Mouse (Mus musculus) limb, embryonic 14.5 days (tissue): ENCODE data around the gene Ctsl. TPM values are rescaled to one million over a fixed set of nuclear protein-coding genes. Genes with fewer than 3 reads are reported as not detected.

ENCODE experiments used
- ATAC-seq: fragments of 200-750 bp; cut with Nextera tagmentation; 2 replicates; pipeline ENCODE4 v1.8.0; 2017; ENCODE audit warnings: low read depth, moderate number of reproducible peaks, moderate TSS enrichment; ENCODE audit not compliant: low FRiP score
- DNase-seq: peaks from one replicate; pipeline ENCODE4 v3.0.0-alpha.2; 2015; ENCODE audit warnings: low spot score
- H3K27ac ChIP-seq: fragments of 300-500 bp; sonication (generic); replicated peaks from 2 replicates; pipeline ENCODE4 v1.5.1; 2014; ENCODE audit warnings: low read depth, mild to moderate bottlenecking, low read length, moderate library complexity, mixed read lengths
- H3K27me3 ChIP-seq: fragments of 300-500 bp; sonication (generic); 2 replicates; pipeline ENCODE4 v1.6.1; 2014; ENCODE audit warnings: low read length, mixed read lengths; ENCODE audit not compliant: control insufficient read depth, insufficient read depth
- H3K36me3 ChIP-seq: fragments of 300-500 bp; sonication (generic); 2 replicates; pipeline ENCODE4 v1.6.1; 2014; ENCODE audit warnings: mild to moderate bottlenecking, low read length, moderate library complexity, mixed read lengths; ENCODE audit not compliant: control insufficient read depth, insufficient read depth
- H3K4me1 ChIP-seq: fragments of 300-500 bp; sonication (generic); 2 replicates; pipeline ENCODE4 v1.6.1; 2014; ENCODE audit warnings: antibody characterized with exemption, low read length, mixed read lengths; ENCODE audit not compliant: control insufficient read depth, insufficient read depth
- H3K4me2 ChIP-seq: fragments of 300-500 bp; sonication (generic); replicated peaks from 2 replicates; pipeline ENCODE4 v1.6.1; 2014; ENCODE audit warnings: low read depth, mild to moderate bottlenecking, low read length, moderate library complexity; ENCODE audit not compliant: severe bottlenecking
- H3K4me3 ChIP-seq: fragments of 300-500 bp; sonication (generic); replicated peaks from 2 replicates; pipeline ENCODE4 v1.5.1; 2014; ENCODE audit warnings: low read length
- H3K9ac ChIP-seq: fragments of 300-500 bp; sonication (generic); 2 replicates; pipeline ENCODE4 v1.6.1; 2014; ENCODE audit warnings: mild to moderate bottlenecking, low read depth, low read length, moderate library complexity; ENCODE audit not compliant: severe bottlenecking
- H3K9me3 ChIP-seq: fragments of 300-500 bp; sonication (generic); 2 replicates; pipeline ENCODE4 v1.6.1; 2016; ENCODE audit warnings: low read length; ENCODE audit not compliant: control insufficient read depth
- POLR2A ChIP-seq: fragments of 200-500 bp; IDR thresholded peaks from 2 replicates; pipeline ENCODE4 v1.8.0; 2012; ENCODE audit warnings: inconsistent platforms, mild to moderate bottlenecking, moderate library complexity, borderline replicate concordance; ENCODE audit not compliant: insufficient read depth, insufficient read length; ENCODE audit errors: extremely low read depth
- WGBS: fragments of 180-500 bp; shearing (Covaris S2); extraction: QIAGEN DNeasy Blood & Tissue Kit; methylation state at CpG from one replicate; pipeline ENCODE4 v1.1.7; 2014; 5-methylcytosine and 5-hydroxymethylcytosine counted together
- polyA plus RNA-seq, 2 experiments: library from polyadenylated mRNA; depleted of rRNA in 1 of 2; stranded (reverse) in 1 of 2; unstranded in 1 of 2; fragments of >200 nt; fragmentation: Nextera tagmentation in 1 of 2; extraction: Ambion mirVana in 1 of 2; gene quantifications; 2 replicates each; pipeline versions ENCODE4 v1.2.1 to v1.2.3; 2012 to 2014

Gene Ctsl
- polyA plus RNA-seq, 2 experiments, result 161 to 228 TPM

DNA sequence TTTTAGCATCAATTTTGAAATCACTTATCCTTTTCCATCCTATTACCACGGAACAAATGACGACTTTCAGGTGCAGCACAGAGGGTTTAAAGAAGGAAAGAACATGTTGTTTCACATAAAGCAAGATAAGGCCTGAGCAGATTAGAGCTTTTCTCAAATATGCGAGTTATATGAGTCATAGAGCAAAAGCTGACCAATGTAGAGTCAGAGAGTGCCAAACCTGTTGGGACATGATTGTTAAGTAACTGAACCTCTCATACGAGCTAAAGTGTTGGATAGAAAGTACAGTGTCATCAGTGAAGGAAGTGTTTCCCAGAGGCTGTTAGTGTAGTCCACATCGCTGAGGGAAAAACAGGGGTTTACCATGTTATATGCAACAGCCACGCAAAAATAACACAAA is 38.4 kb downstream of the Ctsl start:
- TF ChIP-seq POLR2A, result no peak
- ATAC-seq (no peak), DNase-seq (no peak)
- Histone ChIP-seq H3K9ac (no peak overlapping the region), H3K36me3 (no peaks in the 10 kb centered on the region), H3K27ac (no peak overlapping the region), H3K4me2 (no peak overlapping the region), H3K4me3 (no peak overlapping the region), H3K4me1 (no peaks in the 10 kb centered on the region), H3K27me3 (no peaks in the 10 kb centered on the region), H3K9me3 (no peaks in the 10 kb centered on the region)
- WGBS, result 75% methylated on average over 6 of the region's 6 CpGs

DNA sequence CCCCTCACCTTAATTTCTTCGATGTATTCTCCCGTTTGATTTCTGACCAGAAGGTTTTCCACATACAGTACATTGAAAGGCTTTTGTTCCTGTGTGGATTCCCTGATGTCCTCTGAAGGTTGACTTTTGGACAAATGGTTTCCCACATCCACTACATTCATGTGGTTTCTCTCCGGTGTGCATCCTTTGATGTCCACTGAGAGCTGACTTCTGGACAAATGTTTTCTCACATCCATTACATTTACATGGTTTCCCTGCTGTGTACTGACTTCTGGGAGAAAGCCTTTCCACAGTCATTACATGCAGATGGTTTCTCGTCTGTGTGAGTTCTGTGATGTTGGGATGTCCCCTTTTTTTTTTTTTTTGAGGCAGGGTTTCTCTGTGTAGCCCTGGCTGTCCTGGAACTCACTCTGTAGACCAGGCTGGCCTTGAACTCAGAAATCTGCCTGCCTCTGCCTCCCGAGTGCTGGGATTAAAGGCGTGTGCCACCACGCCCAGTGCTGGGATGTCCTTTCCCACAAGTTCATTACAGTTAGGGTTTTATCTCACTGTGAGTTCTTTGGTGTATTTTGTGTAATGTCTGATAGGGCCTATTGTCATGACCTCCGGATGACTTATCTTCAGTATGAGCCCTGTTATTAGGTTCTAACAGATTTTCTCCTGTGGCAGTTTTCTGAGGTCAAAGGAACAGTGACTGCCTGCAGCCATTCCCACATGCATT is 48.0 kb downstream of the Ctsl start:
- no peak for TF ChIP-seq POLR2A
- Histone ChIP-seq H3K27ac (no peak overlapping the region), H3K9me3 (no peaks in the 10 kb centered on the region), H3K9ac (no peak overlapping the region), H3K4me2 (no peak overlapping the region), H3K36me3 (no peaks in the 10 kb centered on the region), H3K4me1 (no peaks in the 10 kb centered on the region), H3K4me3 (no peak overlapping the region), H3K27me3 (no peaks in the 10 kb centered on the region)
- ATAC-seq (no peak), DNase-seq (no peak)
- WGBS, result 77% methylated on average over 8 of the region's 8 CpGs

DNA sequence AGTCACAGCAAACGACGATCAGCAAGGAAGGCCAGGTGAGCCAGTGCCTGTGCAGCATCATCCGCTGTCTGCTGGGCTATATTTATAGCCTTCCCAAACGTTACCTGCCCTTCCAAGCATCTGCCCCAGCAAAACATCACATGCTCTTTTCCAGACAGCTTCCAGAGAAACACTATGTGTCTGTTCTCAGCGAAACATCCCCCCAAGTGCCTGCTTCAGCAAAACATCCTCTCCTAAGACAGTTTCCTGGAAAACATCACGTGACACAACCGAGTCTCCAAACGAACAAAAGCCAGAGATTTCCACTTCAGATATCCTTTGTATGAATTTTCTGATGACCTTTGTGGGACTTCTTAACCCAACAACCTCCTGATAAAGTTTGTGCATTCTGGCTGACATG is 50.4 kb downstream of the Ctsl start:
- no peak for DNase-seq
- no peak overlapping the region for H3K4me3 ChIP-seq

DNA sequence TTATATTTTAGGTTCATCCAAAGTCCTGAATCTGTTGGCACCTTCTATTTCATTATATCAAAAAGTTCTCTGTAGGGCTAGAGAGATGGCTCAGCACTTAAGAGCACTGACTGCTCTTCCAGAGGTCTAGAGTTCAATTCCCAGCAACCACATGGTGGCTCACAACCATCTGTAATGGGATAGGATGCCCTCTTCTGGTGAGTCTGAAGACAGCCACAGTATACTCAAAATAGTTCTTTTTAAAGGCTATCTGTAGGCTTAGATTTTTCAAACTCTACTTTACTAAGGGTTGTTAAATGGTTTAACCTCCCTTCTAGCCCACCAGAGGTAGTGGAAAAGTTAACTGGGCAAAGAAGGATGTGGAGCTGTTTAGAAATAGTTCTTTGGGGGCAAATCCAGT is 50.9 kb downstream of the Ctsl start:
- H3K9me3 ChIP-seq, result no peaks in the 10 kb centered on the region
- ATAC-seq, result no peak
- no peak overlapping the region for H3K4me2 ChIP-seq
- TF ChIP-seq POLR2A, result no peak
- no peaks in the 10 kb centered on the region for H3K27me3 ChIP-seq
- no peak overlapping the region for H3K27ac ChIP-seq
- H3K4me3 ChIP-seq, result no peak overlapping the region
- H3K4me1 ChIP-seq, result no peaks in the 10 kb centered on the region
- H3K36me3 ChIP-seq, result no peaks in the 10 kb centered on the region
- DNase-seq, result no peak
- no peak overlapping the region for H3K9ac ChIP-seq

More for the DNA sequence above, 50.4 kb downstream of the Ctsl start:
- no peak overlapping the region for H3K27ac ChIP-seq
- H3K36me3 ChIP-seq, result no peaks in the 10 kb centered on the region
- WGBS, result 73% methylated on average over 8 of the region's 8 CpGs
- H3K27me3 ChIP-seq, result no peaks in the 10 kb centered on the region
- no peaks in the 10 kb centered on the region for H3K9me3 ChIP-seq
- ATAC-seq, result no peak
- no peaks in the 10 kb centered on the region for H3K4me1 ChIP-seq
- H3K9ac ChIP-seq, result no peak overlapping the region
- H3K4me2 ChIP-seq, result no peak overlapping the region
- TF ChIP-seq POLR2A, result no peak

DNA sequence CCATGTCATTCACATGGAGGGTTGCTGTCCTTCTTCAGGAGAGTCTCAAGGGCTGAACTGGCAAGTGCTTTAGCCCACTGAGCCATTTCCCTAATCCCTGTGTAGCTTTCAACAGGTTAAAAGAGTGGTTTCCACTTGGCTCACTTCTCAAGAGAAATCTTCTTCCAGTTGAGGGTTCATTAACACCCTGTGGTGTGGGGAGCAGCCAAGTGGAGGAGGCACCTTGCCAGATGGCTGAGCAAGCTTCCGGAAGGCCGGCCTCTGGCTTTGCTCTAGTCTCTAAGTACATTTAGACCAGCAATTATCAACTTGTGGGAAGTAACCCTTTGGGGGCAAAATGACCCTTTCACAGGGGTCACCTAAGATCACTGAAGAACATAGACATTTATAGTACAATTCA is 52.3 kb downstream of the Ctsl start:
- H3K9me3 ChIP-seq, result no peaks in the 10 kb centered on the region
- WGBS, result 67% methylated on average over 2 of the region's 2 CpGs
- H3K9ac ChIP-seq, result no peak overlapping the region

More for the DNA sequence above, 52.3 kb downstream of the Ctsl start:
- Histone ChIP-seq H3K4me2 (no peak overlapping the region), H3K27me3 (no peaks in the 10 kb centered on the region), H3K4me3 (no peak overlapping the region), H3K27ac (no peak overlapping the region), H3K4me1 (no peaks in the 10 kb centered on the region), H3K36me3 (no peaks in the 10 kb centered on the region)
- no peak for DNase-seq
- no peak for TF ChIP-seq POLR2A
- no peak for ATAC-seq
